Mouse (Mus musculus) stomach, embryonic 16.5 days (tissue): ENCODE measurements around the gene Tshz2. TPM values are rescaled to one million over a fixed set of nuclear protein-coding genes. Genes with fewer than 3 reads are reported as not detected.

ENCODE experiments used
- ATAC-seq: fragments of 200-750 bp; cut with Nextera tagmentation; 2 replicates; pipeline ENCODE4 v1.8.0; 2017; ENCODE audit warnings: moderate number of reproducible peaks, moderate TSS enrichment; ENCODE audit not compliant: insufficient read depth, low FRiP score
- H3K27ac ChIP-seq: fragments of 300-500 bp; sonication (generic); 2 replicates; pipeline ENCODE4 v1.5.1; 2014; ENCODE audit warnings: low read length
- H3K27me3 ChIP-seq: fragments of 300-500 bp; sonication (generic); 2 replicates; pipeline ENCODE4 v1.6.1; 2014; ENCODE audit warnings: low read length, control low read depth, mixed read lengths; ENCODE audit not compliant: control insufficient read depth, insufficient read depth
- H3K36me3 ChIP-seq: fragments of 300-500 bp; sonication (generic); 2 replicates; pipeline ENCODE4 v1.6.1; 2014; ENCODE audit warnings: low read length; ENCODE audit not compliant: control insufficient read depth, insufficient read depth
- H3K4me1 ChIP-seq: fragments of 300-500 bp; sonication (generic); 2 replicates; pipeline ENCODE4 v1.6.1; 2014; ENCODE audit warnings: low read length, control low read depth, mixed read lengths; ENCODE audit not compliant: control insufficient read depth, insufficient read depth
- H3K4me2 ChIP-seq: fragments of 300-500 bp; sonication (generic); 2 replicates; pipeline ENCODE4 v1.6.1; 2014; ENCODE audit warnings: low read depth, low read length, mixed read lengths
- H3K4me3 ChIP-seq: fragments of 300-500 bp; sonication (generic); replicated peaks from 2 replicates; pipeline ENCODE4 v1.5.1; 2014; ENCODE audit warnings: mild to moderate bottlenecking, low read length
- H3K9ac ChIP-seq: fragments of 300-500 bp; sonication (generic); 2 replicates; pipeline ENCODE4 v1.6.1; 2014; ENCODE audit warnings: low read length
- H3K9me3 ChIP-seq: fragments of 300-500 bp; sonication (generic); replicated peaks from 2 replicates; pipeline ENCODE4 v1.6.1; 2016; ENCODE audit warnings: low read length, control low read depth; ENCODE audit not compliant: control insufficient read depth
- WGBS: fragments of 180-500 bp; shearing (Covaris S2); extraction: QIAGEN DNeasy Blood & Tissue Kit; methylation state at CpG from one replicate; pipeline ENCODE4 v1.1.7; 2014; 5-methylcytosine and 5-hydroxymethylcytosine counted together
- polyA plus RNA-seq: library from polyadenylated mRNA; unstranded; fragments of >200 nt; fragmentation: Nextera tagmentation; extraction: Ambion mirVana; gene quantifications from 2 replicates; pipeline ENCODE4 v1.2.1, GENCODE M21; 2015

Tshz2 gene
- polyA plus RNA-seq, 1 experiment from 2014 or later, result 13.5 TPM

DNA sequence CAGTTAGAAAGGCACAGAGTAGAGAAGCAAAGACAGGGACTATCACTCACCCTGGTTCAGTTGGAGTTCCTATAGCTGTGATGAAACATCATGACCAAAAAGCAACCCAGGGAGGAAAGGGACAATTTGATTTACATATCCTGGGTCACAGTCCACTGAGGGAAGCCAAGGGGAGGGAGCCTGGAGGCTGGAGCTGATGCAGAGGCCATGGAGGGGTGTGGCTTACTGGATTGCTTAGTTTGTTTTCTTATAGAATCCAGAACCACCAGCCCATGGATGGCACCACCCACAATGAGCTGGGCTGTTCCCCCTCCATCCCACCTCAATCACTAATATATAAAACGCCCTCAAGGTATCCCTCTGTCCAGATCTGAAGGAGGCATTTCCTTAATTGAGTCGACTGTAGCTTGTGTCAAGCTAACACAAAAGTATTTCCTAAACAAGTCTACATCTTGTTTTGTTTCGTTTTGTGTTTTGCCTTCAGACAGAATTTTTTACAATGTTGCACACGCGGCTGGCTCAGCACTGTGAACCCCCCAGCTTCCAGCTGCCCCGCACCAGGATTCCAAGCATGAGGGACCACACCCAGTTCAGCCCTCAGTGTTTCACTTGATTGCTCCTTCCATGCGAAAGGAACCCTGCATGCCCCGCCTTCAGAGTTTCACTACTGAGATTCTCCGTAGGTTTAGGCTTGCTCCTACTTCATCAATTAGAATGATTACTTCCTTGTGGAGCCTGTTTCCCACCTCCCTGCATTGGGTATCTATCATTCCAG, 413.7 kb downstream of the Tshz2 start:
- no peak overlapping the region for H3K27ac ChIP-seq
- H3K4me2 ChIP-seq, result no peak overlapping the region
- no peak overlapping the region for H3K9ac ChIP-seq
- no peak for ATAC-seq
- no peak overlapping the region for H3K4me3 ChIP-seq
- no peaks in the 10 kb centered on the region for H3K9me3 ChIP-seq
- no peaks in the 10 kb centered on the region for H3K27me3 ChIP-seq
- H3K36me3 ChIP-seq, result no peaks in the 10 kb centered on the region
- H3K4me1 ChIP-seq, result no peaks in the 10 kb centered on the region
- WGBS, result 79% methylated on average over 9 of the region's 9 CpGs

DNA sequence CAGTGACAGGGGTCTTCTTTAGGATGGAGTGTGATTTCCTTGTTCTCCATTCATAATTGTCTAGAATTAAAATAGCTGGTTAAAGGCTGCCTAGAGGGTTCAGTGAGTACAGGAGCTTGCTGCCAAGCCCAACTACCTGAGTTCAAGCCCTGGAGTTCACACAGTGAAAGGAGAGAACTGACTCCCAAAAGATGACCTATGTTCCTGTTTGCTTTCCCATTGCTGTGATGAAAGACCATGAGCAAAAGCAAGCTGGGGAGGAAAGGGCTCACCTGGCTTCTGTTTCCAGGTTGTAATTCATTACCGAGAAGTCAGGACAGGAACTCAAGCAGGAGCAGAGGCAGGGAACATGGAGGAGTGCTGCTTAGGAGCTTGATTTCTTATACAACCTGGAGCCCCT, 416.0 kb downstream of the Tshz2 start:
- 98% methylated on average over 1 of the region's 1 CpGs for WGBS
- ATAC-seq, result no peak
- no peaks in the 10 kb centered on the region for H3K36me3 ChIP-seq
- no peaks in the 10 kb centered on the region for H3K9me3 ChIP-seq
- H3K4me3 ChIP-seq, result no peak overlapping the region
- no peaks in the 10 kb centered on the region for H3K4me1 ChIP-seq
- H3K4me2 ChIP-seq, result no peak overlapping the region
- H3K9ac ChIP-seq, result no peak overlapping the region
- H3K27me3 ChIP-seq, result no peaks in the 10 kb centered on the region
- no peak overlapping the region for H3K27ac ChIP-seq

DNA sequence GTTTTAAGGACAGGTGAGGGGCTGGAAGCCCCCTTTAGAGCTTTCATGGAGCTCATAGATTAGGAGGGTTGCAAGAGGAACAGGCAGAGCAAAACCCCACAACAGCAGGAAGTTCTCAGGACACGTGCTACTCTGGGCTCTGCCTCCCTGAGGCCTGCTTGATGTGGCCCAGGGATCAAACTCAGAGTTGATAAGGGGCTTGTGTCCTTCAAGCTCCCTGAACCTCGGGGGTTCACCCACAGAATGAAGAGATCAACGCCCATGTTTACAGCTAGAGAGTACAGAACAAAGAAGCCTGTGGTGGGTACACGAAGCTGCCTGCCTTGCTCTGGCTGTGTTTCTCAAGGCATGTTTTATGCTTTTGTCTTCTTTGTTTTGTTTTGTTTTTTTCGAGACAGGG, 417.8 kb downstream of the Tshz2 start:
- 49% methylated on average over 5 of the region's 5 CpGs for WGBS
- no peak overlapping the region for H3K4me2 ChIP-seq
- H3K9ac ChIP-seq, result no peak overlapping the region

DNA sequence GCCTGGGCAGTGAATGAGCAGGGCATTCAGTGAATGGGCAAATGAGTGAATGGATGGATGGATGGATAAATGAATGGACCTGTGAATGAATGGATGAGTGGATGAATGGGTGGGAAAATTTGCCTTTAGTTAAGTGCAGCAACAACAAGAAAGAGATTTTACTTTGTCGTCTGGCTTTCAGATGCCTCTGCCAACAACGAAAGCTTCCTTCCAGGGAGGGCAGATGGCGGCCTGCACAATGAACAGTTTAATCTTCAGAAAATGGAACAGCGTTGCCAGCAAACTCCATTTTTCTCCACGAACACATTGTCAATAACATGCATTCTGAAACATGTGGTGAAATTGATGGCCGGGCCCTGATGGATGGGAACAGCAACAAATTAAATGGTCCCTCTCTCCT, 418.6 kb downstream of the Tshz2 start:
- no peak for ATAC-seq
- 88% methylated on average over 6 of the region's 6 CpGs for whole genome bisulfite sequencing
- no peaks in the 10 kb centered on the region for H3K27me3 ChIP-seq
- no peak overlapping the region for H3K4me2 ChIP-seq
- no peak overlapping the region for H3K4me3 ChIP-seq
- H3K9ac ChIP-seq, result no peak overlapping the region
- H3K27ac ChIP-seq, result no peak overlapping the region
- H3K4me1 ChIP-seq, result no peaks in the 10 kb centered on the region
- H3K36me3 ChIP-seq, result no peaks in the 10 kb centered on the region
- no peaks in the 10 kb centered on the region for H3K9me3 ChIP-seq

More for the DNA sequence above, 417.8 kb downstream of the Tshz2 start:
- Histone ChIP-seq H3K9me3 (no peaks in the 10 kb centered on the region), H3K4me3 (no peak overlapping the region), H3K36me3 (no peaks in the 10 kb centered on the region), H3K27ac (no peak overlapping the region), H3K4me1 (no peaks in the 10 kb centered on the region), H3K27me3 (no peaks in the 10 kb centered on the region)
- ATAC-seq, result no peak

DNA sequence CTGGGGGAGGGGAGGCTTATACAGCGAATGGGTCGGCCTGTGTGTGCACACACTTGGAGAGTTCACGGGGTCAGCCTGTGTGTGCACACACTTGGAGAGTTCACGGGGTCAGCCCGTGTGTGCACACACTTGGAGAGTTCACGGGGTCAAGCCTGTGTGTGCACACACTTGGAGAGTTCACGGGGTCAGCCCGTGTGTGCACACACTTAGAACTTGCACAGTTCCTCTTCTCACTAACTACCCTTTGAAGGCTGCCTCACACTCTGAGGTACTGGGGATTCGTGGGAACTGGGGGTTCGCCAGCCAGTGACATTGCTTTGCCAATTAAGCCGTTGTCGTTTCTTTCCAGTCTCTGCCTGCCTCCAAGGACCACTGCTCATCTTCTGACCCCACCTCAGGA, 422.1 kb downstream of the Tshz2 start:
- 72% methylated on average over 12 of the region's 12 CpGs for WGBS
- ATAC-seq, result no peak
- H3K9ac ChIP-seq, result no peak overlapping the region

DNA sequence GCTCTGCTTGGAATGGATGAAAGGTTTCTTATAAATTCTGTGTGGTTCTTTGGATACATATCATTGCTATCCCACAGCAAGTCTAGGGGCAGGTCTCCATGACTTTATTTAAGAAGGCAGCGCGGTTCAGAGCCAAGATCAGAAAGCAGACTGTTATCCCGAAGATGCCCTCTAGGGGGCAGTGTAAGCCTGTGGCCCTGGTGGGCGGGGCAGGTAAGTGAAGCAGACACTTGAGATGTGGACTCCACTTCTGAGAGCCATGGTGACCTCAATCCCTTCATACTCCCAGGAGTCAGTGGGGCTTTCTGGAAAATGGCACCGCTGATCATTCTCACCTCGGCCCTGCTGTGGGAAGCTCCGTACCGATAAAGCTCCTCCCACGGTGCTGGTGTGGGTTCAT, 422.6 kb downstream of the Tshz2 start:
- Histone ChIP-seq H3K4me2 (no peak overlapping the region), H3K4me1 (no peaks in the 10 kb centered on the region; the same call in 1 of the 2 replicates), H3K36me3 (no peaks in the 10 kb centered on the region), H3K9me3 (0 out of 2 replicates have a peak, but pooled peaks cover 4% of the 10 kb centered on the region), H3K4me3 (no peak overlapping the region), H3K9ac (no peak overlapping the region), H3K27ac (no peak overlapping the region), H3K27me3 (no peaks in the 10 kb centered on the region)
- 44% methylated on average over 9 of the region's 9 CpGs for WGBS
- no peak for ATAC-seq

More for the DNA sequence above, 422.1 kb downstream of the Tshz2 start:
- no peak overlapping the region for H3K27ac ChIP-seq
- no peaks in the 10 kb centered on the region for H3K9me3 ChIP-seq
- no peaks in the 10 kb centered on the region; the same call in 1 of the 2 replicates for H3K4me1 ChIP-seq
- H3K27me3 ChIP-seq, result no peaks in the 10 kb centered on the region
- H3K4me3 ChIP-seq, result no peak overlapping the region
- H3K36me3 ChIP-seq, result no peaks in the 10 kb centered on the region
- no peak overlapping the region for H3K4me2 ChIP-seq

DNA sequence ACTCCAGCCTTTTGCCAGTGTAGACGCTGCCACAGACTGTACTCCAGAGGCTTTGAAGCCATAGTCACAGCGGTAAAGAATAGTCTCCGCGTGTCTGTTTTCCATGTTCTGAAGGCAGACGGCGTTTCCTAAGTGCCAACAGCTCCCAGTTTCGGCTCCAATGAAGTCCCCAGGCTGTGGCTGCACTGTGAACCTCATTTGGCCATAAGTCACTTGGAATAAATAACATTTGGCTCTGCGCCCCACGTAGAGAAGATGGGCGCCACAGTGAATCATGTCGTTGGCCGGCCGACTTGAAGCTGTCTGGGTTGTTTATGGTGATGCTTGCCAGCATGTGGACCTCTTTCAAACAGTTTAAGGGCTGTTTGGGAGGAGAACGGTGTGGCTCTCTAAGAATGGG, 426.0 kb downstream of the Tshz2 start:
- H3K4me3 ChIP-seq, result no peak overlapping the region
- no peak overlapping the region for H3K9ac ChIP-seq
- ATAC-seq, result no peak
- no peak overlapping the region for H3K27ac ChIP-seq
- H3K9me3 ChIP-seq, result 0 out of 2 replicates have a peak, but pooled peaks cover 4% of the 10 kb centered on the region
- 66% methylated on average over 14 of the region's 14 CpGs for WGBS
- no peaks in the 10 kb centered on the region; the same call in 1 of the 2 replicates for H3K4me1 ChIP-seq
- H3K36me3 ChIP-seq, result no peaks in the 10 kb centered on the region
- H3K27me3 ChIP-seq, result no peaks in the 10 kb centered on the region
- no peak overlapping the region for H3K4me2 ChIP-seq

DNA sequence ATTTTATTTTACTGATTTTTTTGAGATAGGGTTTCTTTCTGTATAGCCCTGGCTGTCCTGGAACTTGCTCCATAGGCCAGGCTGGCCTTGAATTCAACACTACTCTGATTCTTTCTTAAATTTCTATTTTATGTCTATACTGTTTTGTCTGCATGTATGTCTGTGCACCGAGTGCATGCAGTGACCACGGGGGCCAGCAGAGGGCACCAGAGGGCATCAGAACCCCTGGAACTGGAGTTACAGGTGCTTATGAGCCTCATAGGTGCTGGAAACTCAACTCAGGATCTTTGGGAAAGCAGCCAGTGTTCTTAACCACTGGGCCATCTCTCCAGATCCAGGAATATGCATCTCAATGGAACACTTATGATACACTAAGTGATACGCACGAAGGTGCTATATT, 427.3 kb downstream of the Tshz2 start:
- no peak for ATAC-seq
- Histone ChIP-seq H3K4me2 (no peak overlapping the region), H3K4me1 (no peaks in the 10 kb centered on the region; the same call in 1 of the 2 replicates), H3K4me3 (no peak overlapping the region), H3K27me3 (no peaks in the 10 kb centered on the region), H3K27ac (no peak overlapping the region), H3K9me3 (0 out of 2 replicates have a peak, but pooled peaks cover 4% of the 10 kb centered on the region), H3K9ac (no peak overlapping the region), H3K36me3 (no peaks in the 10 kb centered on the region)
- WGBS, result 67% methylated on average over 4 of the region's 4 CpGs

DNA sequence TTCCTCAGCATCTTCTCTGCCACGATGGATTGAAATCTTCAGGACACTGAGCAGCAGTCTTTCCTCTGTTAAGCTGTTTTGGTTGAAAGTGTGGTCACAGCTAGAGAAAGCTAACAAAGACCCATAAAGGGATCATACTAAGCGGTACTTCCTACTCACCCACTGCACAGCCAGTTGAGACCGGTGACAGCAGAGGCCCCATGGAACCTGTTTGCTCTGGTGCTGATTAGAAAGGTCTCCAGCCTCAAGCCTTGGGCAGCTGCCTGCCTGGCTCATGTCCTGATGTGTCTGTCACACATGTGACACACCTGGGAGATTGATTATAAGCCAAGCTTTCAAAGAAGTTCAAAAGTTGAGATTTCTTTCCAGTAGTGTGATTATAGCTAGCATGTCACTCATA, 429.6 kb downstream of the Tshz2 start:
- Histone ChIP-seq H3K36me3 (no peaks in the 10 kb centered on the region), H3K4me2 (no peak overlapping the region), H3K27me3 (no peaks in the 10 kb centered on the region), H3K9me3 (peaks cover 8% of the 10 kb centered on the region; the same call in 1 of the 2 replicates), H3K9ac (no peak overlapping the region), H3K4me3 (no peak overlapping the region), H3K27ac (no peak overlapping the region), H3K4me1 (no peaks in the 10 kb centered on the region; the same call in 1 of the 2 replicates)
- ATAC-seq, result no peak
- 53% methylated on average over 3 of the region's 3 CpGs for WGBS
